Mouse (Mus musculus): ENCODE data around the gene Wdpcp.

Gene Wdpcp

DNA sequence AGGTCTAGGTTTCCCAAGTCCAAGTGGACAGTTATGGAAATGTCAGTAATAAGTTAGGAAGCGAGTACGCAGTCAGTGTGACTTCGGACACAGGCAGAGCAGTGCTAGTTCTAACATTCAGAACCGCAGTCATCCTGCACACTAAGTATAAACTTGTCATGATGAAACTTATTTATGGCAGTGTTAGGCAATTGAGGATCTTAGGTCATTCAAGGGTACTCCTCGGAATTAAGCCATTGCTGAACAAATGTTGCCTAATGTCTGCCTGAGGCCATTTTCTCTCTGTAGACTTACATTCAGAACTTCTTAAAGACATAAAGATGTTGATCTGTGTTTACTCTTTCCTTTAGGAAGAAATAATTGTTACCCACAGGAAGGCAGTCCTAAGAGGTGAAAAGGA lies 157.0 kb downstream of the Wdpcp start:
- no peak for ATAC-seq (ENCODE audit: insufficient number of reproducible peaks, low FRiP score, low TSS enrichment)

DNA sequence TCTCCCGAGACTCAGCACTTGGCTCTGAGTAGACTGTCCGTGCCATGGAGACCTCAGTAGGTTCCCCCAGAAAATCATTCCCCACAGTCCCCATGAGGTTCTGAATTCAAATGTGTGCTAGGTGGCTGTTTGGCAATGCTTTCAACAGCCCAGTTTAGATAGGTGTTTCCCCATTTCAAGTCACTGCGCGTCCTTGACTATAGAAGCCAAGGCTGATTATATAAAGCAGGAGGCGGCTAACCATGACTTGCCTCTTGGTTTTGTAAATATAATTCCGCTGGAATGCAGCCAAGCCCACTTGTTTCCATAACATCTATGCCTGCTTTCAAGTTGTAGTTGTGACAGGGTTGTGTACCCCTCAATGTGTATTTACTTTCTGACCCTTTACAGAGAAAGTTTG lies 157.9 kb downstream of the Wdpcp start:
- ATAC-seq (ENCODE audit: insufficient number of reproducible peaks, low FRiP score, low TSS enrichment) = no peak

DNA sequence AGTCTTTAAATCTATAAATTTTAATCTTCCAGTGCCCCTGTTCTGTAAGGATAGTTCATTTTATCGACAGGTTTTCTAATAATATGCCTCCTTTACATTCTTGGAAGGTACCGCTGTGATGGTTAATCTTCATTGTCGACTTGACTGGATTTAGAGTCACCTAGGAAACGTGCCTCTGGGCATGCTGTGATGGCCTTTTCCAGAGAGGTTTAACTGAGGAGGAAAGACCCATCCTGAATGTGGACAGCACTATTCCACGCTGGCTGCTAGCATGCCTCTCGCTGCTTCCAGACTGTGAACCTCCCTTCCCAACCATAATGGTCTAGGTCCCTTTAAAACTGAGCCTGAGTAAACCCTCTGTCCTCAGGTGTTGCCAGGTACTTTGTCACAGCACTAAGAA lies 163.2 kb downstream of the Wdpcp start:
- ATAC-seq (ENCODE audit: insufficient number of reproducible peaks, low FRiP score, low TSS enrichment) = no peak

DNA sequence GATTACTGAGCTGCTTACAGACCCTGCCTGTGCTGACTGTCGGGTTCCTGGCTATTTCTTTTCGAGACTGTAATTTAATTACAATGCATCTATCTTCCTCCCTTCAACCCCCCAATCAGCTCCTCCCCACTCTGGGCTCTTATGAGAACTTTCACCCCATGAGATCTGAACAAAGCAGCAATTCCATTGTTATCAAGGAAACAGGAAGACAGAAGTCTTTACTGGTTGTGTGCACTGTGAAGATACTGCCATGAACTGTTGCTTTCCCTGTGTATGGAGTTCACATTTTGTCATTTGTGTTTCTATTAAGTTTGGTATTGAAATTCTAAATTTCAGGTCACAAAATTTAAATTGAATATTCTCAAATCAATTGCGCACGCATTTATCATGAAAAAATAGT lies 177.5 kb downstream of the Wdpcp start:
- no peak for ATAC-seq (ENCODE audit: insufficient number of reproducible peaks, low FRiP score, low TSS enrichment)

DNA sequence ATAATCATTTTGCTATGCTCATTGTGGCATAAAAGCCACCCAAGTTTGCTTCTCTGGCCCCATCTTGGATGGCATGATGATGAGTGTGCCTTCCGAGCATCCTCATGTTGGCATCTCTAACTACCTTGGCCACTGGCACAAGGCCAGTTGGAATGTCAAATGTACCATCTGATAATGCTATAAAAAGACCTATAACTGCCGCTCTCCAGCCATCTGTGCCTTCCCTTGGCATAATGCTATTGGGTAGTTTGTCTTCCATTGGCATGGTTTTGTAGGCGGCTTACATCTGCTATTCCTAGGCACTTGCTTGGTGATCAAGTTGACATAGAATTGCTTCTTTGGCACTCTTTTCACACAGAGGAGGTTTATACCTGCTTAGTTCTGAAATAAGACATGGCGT lies 191.2 kb downstream of the Wdpcp start:
- peak; percentile 83 for ATAC-seq (ENCODE audit: insufficient number of reproducible peaks, low FRiP score, low TSS enrichment)

DNA sequence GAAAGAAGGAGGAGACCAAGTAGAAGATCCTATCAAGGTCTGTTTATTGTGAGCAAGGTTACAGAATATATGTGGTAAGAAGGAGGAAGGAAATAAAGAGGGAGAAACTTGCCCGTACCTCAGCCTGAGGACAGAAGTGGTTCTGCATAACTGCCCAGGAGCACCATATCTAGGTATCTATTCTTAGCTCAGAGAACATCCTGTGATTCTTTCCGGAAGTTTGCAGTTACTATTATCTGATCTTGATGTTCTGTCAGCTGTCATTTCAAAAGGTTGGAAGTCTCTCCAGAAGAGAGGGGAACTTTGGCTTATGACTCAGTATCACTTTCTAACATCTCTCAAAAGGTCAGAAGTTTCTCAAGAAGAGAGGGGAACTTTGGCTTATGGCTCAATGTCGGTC lies 216.8 kb downstream of the Wdpcp start:
- no peak for ATAC-seq (ENCODE audit: insufficient number of reproducible peaks, low FRiP score, low TSS enrichment)

DNA sequence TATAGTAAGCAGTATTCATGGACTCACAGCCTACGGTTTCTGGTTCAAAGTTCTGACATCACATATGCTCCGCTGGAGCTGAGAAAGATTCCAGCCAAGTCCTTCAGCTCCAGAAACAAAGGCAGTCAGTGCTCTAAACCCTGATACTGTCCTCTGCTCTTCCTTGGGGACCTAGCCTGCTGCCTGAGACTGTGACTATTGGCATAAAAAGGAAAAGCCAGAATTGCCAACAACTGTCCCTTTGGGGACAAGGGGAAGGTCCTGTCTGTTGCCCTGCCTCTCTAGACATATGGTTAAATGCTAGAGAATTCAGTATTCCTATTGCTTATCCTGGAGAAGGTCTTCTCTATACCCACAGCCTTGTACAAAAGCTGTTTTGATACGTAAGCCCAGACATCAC lies 252.9 kb downstream of the Wdpcp start:
- ATAC-seq (ENCODE audit: insufficient number of reproducible peaks, low FRiP score, low TSS enrichment) = no peak

DNA sequence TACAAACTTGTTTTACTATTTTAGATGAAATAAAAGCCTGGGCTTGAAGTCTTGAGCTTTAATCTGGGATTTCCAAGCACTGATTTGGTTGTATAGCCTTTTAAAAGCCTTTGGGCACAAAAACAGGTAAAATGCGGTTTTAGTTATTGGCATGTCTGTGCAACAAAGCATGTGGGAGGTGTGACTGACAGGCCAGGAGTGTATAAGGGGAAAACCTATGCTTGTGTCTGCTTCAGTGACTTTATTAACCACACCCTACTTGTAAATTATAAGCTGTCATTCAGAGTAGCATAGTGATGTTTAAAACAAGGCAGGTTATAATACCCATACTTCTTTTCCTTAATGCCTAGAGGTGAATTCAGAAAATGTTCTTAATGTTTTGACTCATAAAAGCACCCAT lies 254.5 kb downstream of the Wdpcp start:
- ATAC-seq (ENCODE audit: insufficient number of reproducible peaks, low FRiP score, low TSS enrichment) = no peak

DNA sequence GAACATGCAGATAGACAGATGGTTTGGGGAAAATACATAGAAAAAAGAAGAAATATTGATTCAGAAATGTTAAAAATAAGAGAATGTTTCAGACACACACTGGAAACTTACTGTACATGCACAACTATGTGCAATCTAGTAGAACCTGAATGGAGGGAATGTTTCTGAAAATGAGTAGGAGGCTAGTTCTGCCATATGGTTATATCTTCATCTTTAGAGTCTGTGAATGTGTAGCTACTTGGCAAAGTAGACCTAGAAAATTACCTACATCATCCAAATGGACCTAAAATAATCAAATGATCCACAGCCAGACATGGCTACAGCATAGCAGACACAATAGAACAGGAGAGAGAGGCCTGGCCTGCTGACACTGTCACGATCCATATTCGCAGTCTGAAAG lies 275.0 kb downstream of the Wdpcp start:
- no peak for ATAC-seq (ENCODE audit: insufficient number of reproducible peaks, low FRiP score, low TSS enrichment)

DNA sequence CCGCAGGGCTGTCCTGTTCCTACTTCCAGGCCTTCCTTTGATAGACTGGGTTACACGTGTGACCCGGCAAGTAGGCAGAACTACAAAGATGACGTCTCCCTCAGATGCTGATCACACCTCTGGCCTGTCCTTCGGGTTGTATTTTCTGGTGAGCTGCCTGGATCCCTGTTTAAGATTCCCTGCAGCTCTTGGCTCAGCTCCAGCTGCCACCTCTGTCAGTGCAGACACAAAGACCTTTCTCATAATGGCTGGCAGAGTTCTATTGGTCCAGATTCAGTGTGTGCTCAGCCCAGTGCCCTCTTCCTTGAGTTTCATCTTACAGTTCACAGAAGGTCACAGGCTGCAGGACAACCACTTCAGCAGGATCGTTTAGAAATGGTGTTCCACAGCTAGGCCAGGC lies 292.0 kb downstream of the Wdpcp start:
- no peak for ATAC-seq (ENCODE audit: insufficient number of reproducible peaks, low FRiP score, low TSS enrichment)

DNA sequence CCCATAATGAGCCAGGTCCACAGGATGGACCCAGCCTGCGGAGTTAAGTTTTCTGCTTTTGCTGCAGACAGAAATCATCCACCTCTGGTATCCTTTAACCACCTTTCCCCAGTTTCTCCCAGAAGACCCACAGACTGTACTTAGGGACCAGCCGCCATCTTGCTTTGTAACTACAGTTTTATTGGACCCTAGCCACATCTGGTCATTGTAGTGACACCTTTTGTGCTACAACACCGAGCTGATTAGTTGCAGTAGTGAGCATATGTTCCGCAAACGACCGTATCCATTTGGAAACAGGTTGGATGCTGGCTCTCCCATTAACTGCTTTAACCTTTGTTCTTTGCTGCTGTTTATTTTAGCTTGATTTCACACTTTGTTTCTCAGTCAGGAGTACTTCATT lies 292.5 kb downstream of the Wdpcp start:
- no peak for ATAC-seq (ENCODE audit: insufficient number of reproducible peaks, low FRiP score, low TSS enrichment)

DNA sequence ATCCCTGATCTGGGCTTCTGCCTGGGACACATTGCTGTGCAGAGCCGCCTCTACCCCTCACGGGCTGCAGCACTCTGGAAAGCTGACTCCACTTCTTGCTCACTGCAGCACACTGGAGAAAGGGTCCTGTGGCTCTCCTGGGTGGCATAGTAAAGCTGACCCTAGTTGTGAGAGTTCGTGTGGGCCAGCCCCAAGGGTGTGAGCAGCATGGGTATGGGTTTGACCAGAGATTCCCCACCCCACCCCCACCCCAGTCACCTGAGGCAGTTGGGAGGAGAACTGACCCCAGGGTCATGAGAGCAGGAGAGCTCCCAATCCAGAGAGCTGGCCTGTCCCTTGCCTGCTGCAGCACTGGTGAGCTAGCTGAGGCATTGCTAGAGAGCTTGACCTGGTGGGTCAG lies 296.6 kb downstream of the Wdpcp start:
- ATAC-seq (ENCODE audit: insufficient number of reproducible peaks, low FRiP score, low TSS enrichment) = no peak

DNA sequence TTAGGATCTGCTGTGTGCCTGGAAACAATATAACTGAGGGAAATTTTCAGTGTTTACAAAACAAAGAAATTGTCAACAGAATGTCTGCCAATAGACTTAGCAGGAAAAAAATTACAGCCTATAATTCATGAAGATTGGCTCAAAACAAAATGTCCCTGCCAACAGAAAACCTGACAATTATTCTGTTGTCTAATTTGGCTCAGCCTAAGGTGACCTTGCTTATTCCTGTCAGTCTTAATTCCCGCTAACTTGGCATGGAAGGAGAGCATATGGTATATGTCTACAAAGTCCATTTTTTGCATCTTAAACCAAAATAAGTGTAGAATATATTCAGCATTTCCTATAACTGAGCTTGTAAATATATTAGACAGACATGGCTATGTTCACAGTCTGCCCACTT lies 298.8 kb downstream of the Wdpcp start:
- ATAC-seq (ENCODE audit: insufficient number of reproducible peaks, low FRiP score, low TSS enrichment) = no peak

DNA sequence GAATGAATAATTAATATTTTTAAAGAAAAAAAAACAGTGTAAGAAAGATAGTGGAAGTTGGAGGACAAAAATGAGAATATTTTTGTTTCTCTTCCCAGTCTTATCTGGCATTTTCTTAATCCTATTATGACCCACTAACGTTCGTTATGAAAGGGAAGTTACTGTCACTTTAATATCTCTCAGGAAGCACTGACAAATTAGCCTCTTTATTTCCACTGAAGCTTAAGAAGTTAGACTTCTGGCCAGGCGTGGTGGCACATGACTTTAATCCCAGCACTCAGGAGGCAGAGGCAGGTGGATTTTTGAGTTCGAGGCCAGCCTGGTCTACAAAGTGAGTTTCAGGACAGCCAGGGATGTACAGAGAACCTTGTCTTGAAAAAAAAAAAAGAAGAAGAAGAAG lies 299.7 kb downstream of the Wdpcp start:
- ATAC-seq (ENCODE audit: insufficient number of reproducible peaks, low FRiP score, low TSS enrichment) = no peak

DNA sequence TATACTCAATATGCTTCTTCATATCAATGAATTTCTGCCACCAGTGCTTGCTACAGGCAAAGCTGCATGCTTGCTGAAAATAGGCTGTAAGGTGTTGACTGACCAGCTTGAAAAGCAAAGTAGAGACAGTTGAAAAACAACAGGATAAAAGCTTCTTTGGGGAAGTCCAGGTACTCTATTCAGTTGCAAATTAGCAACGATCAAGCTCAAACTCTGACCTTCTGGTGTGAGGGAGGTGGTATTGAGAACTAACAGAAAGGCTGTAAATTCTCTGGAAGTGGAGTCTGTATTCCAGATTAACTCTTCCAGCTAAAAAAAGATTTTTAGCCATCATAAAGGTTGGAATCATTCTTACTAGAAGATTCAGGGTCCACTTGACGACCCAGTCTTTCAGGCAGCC lies 303.0 kb downstream of the Wdpcp start:
- no peak for ATAC-seq (ENCODE audit: insufficient number of reproducible peaks, low FRiP score, low TSS enrichment)

DNA sequence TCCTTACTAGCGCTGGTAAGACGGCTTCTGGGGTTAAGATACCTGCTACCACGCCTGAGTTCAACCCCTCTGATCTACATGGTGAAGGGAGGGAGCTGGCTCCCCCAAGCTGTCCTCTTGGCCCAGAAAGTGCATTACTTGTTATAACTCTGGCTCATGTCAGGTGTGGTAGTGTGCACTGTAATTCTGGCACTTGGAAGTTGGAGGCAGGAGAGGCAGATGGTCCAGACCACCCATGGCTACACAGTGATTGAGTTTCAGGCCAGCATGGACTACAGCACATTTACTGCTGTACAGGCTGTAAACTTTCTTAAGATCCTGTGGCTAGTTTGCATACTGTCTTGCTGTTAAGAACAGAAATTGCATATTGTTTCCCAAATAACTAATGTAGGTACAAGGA lies 322.7 kb downstream of the Wdpcp start:
- ATAC-seq (ENCODE audit: insufficient number of reproducible peaks, low FRiP score, low TSS enrichment) = 0 out of 2 replicates have a peak, but pooled peaks have one; percentile 31

DNA sequence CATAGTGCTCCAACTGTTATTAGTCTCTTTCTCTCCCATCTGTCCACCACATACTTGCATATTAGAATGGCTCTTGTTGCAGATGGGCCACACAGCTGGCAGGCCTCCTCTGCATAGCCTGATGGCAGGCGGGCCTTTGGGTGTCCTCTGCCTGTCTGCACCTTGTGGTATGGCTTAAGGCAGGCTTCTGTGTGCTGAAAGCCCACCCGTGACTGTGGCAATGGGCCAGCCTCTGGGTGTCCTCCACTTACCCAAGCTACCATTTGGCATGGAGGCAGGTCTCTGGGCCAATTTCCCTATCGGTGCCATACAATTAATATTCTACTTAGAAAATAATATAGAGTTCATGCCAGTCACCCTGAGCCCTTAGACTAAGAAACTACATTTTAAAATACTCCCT lies 350.5 kb downstream of the Wdpcp start:
- no peak for ATAC-seq (ENCODE audit: insufficient number of reproducible peaks, low FRiP score, low TSS enrichment)
